Mouse (Mus musculus) left cerebral cortex, postnatal 4 days (tissue): ENCODE results near the gene Usp3. TPM values are rescaled to one million over a fixed set of nuclear protein-coding genes. Genes with fewer than 3 reads are reported as not detected.
A peak's percentile ranks its signal among the peaks of the same experiment; 100 is the strongest.

Experiments
- DNase-seq: peaks from one replicate; pipeline ENCODE4 v3.0.0-alpha.2; 2022
- intact Hi-C: fragments of 180-260 bp; cut with DNase I; formaldehyde crosslinking; loops from one replicate; pipeline ENCODE4 v1.15.1; 2025
- total RNA-seq, 2 experiments: library from RNA; stranded (reverse); gene quantifications; 2 replicates each; pipeline ENCODE4 v1.2.3; 2021

The Usp3 gene
- total RNA-seq, result 10 to 100 TPM; 60.7 to 67.3 TPM

DNA sequence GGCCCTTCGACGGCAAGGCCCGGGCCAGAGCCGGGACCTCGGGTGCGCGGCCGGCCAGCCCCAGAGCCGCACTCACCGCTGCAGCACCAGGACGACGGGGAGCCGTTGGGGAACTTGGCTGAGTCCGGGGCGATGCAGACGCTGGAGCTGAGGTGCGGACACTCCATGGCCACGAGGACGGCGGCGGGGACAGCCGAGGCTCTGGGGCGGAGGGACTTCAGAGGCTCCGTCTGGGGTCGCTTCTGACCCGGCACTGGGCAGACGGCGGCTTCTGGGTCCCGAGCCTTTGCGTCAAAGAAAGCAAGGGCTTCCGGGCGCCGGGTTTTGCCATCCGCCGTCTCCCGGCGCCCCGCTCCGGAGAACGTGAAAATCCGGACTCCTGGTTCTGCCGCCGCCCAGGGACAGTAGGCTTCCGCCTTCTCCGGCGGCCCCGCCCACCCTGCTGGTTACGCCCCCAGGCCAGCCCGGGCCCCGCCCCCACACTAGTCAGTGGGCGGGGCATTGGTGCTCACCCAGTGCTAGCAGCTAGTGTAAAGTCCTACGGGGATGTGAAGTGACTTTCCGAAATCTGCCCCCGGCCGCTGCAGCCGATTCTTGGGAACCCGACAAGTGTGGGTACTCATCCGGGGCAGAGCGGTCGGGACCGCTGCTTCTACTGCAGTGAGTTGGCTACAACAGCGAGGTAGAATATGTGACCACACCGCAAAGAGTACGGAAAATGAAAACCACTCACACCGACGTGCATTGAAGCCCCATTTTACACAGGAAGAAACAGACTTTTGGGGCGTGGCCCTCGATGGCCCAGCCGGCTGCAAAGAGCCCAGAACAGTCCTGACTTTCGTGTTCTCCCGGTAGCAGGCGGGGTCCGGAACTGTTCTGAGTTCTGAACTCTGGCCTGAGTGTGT, at the start of gene Usp3:
TSS of gene Usp3 (minus strand) at position 435 of the 905 bp plus-strand sequence.
- intact Hi-C loops, result no loop called here
- peak; percentile 97 for DNase-seq

DNA sequence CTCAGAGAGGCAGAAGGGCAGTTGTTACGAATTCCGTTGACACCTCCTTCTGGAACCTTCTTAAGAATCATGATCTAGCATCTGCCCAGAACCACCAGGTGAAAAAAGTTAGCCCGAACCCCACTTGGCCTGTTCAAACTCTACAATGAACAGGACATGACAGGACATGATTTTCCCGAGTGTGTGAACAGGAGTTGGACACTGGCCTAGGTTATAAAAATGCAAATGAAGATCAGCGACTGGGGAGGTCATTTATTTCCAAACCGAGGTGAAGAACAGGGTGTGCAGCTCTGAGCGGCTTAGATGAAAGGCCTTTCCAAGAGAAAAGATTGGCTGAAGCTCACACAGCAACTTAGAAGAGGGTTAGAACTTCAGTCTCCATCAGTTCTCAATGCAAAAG, 47.5 kb upstream of the Usp3 start:
- intact Hi-C loops, result no loop called here
- no peak for DNase-seq

DNA sequence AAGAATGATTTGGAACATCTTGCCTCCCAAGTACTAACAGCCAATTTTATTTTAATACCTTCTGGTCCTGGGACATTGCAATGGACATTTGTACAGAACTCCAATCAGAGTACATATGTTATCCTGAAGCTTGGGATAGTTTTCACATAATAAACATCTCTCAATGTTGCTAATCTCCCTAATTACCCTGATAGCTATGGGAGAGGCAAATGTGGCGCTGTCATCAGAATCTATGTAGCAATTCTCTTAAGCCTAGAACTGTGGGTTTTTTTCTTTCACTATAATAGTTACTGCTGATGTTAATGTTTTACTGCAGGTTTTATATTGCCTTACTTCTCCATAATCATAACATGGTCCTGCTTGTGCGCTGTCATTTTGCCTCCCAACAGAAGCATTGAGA, 46.7 kb upstream of the Usp3 start:
- DNase-seq, result no peak
- intact Hi-C loops, result no loop called here

DNA sequence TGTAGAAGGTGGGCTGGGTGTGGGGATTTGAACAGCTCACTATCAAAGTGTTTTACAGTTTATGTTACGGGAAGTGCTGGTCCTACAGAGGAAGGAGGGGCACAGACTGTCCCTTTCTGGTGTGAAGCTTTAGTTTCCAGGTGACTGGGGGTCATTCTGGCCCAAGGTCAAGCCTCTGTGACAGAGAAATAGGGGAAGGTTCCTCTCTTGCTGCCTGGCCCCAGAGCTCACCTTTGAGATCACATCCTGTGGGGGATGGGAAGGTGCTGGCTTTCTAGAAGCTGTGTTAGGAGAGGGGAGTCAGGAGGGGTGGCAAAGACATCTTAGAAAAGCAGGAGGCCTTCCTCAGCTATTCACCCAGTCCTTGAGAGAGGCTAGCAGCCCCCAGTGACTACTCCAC, 39.5 kb upstream of the Usp3 start:
- intact Hi-C loops, result no loop called here
- DNase-seq, result no peak

DNA sequence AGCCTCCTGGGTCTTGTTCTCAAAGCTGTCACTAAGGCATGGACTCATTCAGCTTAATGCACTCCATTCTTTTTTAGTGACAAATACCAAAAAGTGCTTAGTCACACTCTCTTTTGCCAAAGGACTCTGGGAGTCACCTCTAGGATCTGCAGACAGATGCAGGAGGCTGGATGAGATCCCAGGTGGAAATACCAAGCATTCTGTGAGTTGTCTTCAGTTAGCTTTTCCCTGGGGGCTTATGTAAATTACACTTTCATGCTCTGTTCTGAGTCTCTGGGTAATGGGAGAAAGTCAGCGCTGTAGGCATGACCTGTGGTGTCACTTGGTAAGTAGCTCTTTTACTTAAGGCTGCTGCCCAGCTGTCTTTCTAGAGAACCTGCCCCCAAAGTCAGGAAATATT, 38.0 kb upstream of the Usp3 start:
- DNase-seq, result no peak
- intact Hi-C loops, result no loop called here

- intact Hi-C loops, result no loop called here
Observed at GRCm38 (mm10) chr9:66626661-66627060, 33.7 kb upstream of the Usp3 start.

GRCm38 (mm10) chr9:66625974-66626530, 33.1 kb upstream of the Usp3 start:
- no peak for DNase-seq
- intact Hi-C loops, result no loop called here

More at GRCm38 (mm10) chr9:66626661-66627060, 33.7 kb upstream of the Usp3 start:
- no peak for DNase-seq

DNA sequence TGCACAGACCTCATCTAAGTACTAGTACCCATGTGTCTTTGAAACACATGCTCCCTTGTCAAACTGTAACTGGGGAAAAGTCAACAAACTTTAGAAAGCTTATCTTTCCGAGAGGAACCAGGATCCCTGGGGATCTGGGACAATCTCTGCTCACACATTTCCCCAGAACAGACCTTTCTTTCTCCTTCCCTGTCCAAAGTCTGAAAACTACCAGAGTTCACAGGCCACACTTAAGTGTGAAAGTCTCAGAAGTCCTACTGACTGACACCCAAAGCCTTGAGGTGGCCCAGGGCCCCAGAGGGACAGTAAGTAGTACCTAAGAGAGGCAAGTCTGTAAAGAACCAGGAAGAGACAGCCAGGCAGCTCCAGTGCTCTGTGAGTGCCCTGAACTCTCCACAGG, 31.9 kb upstream of the Usp3 start:
- no peak for DNase-seq
- intact Hi-C loops, result no loop called here

- intact Hi-C loops, result no loop called here
- DNase-seq, result no peak
Observed at GRCm38 (mm10) chr9:66623627-66624026, 30.7 kb upstream of the Usp3 start.

- intact Hi-C loops, result no loop called here
- no peak for DNase-seq
Observed at GRCm38 (mm10) chr9:66620581-66620981, 27.6 kb upstream of the Usp3 start.

GRCm38 (mm10) chr9:66620055-66620454, 27.1 kb upstream of the Usp3 start:
- DNase-seq, result no peak
- intact Hi-C loops, result no loop called here

DNA sequence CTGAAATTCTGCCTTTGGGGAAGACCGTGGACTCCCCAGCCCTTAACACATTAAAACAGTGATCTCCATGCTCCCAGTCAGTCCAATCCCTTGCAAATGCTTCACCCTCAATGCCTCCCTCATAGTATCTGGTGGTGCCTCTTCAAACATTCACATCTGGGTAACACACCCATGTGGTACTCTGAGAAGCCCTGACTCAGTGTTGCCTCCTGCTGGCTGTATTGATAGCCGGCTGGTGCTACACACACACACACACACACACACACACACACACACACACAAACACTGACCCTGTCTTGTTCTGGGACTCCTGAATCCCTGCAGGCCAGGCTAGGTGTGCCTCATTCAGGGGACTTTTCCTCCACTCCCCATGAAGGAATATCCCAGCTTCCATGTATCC, 24.9 kb upstream of the Usp3 start:
- no peak for DNase-seq
- intact Hi-C loops, result no loop called here

GRCm38 (mm10) chr9:66616858-66617257, 23.9 kb upstream of the Usp3 start:
- no peak for DNase-seq
- intact Hi-C loops, result no loop called here

GRCm38 (mm10) chr9:66615141-66615540, 22.2 kb upstream of the Usp3 start:
- intact Hi-C loops, result no loop called here

GRCm38 (mm10) chr9:66614547-66614946, 21.6 kb upstream of the Usp3 start:
- intact Hi-C loops, result no loop called here
- no peak for DNase-seq

More at GRCm38 (mm10) chr9:66615141-66615540, 22.2 kb upstream of the Usp3 start:
- no peak for DNase-seq

DNA sequence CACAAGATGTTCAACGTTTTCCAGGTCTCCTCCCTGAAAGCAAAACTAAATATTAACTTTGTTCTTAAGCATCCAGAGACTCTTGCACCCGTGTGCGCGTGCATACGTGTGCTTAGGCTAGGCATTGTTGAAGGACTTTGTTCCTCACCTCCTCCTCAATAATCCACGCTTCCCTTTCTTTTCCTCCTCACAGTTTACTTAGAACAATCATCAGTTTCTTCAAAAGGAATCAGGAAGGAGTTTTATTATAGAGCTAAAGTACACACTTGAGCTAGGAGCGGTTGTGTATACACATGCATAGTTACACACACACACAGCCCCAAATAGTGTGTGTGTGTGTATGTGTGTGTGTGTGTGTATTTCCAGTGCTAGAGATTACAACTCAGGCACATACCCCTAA, 20.7 kb upstream of the Usp3 start:
- no peak for DNase-seq
- intact Hi-C loops, result no loop called here

- DNase-seq, result peak; percentile 86
- intact Hi-C loops, result no loop called here
Observed at GRCm38 (mm10) chr9:66611478-66612093, 18.6 kb upstream of the Usp3 start.

DNA sequence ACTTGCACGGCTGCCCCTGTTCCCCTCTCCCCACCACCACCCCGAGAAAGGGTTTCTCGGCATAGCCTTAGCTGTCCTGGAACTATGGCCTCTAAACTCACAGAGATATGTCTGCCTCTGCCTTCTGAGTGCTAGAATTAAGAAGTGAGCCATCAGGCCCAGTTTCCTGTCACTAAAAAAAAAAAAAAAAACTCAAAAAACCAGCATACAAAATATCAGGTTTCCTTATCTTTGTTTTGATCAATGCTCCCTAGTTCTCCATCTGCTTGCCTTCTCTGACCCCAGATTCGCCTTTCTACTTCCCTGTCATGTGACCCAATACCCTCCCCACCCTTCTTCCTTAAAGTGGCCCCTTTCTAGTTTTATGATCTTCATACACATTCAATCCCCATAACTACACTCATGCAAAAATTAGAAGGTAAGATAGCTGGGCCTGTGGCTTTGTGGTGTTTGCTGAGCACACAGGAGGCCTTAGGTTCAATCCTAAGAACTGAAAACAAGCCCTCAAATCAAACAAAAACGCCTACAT, 15.9 kb upstream of the Usp3 start:
- DNase-seq, result no peak

DNA sequence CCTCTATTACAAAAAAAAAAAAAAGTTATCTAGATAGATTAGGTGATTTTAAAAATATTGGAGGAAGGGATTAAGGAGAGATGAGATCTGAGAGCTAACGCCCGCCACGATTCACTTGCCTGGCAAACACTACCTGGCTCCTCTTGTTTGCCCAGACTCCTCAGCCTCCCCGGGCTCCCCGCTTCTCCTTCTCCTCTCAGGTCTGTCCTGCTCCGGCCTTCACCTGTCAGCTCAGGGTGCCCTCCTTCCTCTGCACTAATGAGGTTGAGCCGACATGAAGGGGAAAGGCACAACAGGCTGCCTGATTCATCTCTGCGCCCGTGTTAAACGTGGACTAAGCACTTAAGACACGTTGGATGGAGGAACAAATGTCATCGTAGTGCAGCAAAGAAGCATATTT, 13.9 kb upstream of the Usp3 start:
- DNase-seq, result no peak
- intact Hi-C loops, result no loop called here

More for the DNA sequence above, 15.9 kb upstream of the Usp3 start:
- intact Hi-C loops, result no loop called here

- peak; percentile 70 for DNase-seq
Observed at GRCm38 (mm10) chr9:66605876-66606750, 13.2 kb upstream of the Usp3 start.

More at GRCm38 (mm10) chr9:66605876-66606750, 13.2 kb upstream of the Usp3 start:
- intact Hi-C loops, result no loop called here
